Mouse (Mus musculus) left cerebral cortex, postnatal 36 days (tissue): ENCODE results near the gene Gm10134. TPM values are rescaled to one million over a fixed set of nuclear protein-coding genes. Genes with fewer than 3 reads are reported as not detected.
A peak's percentile ranks its signal among the peaks of the same experiment; 100 is the strongest.
"Not testable (repeated sequence)": the region's sequence is repeated elsewhere in the genome, so short reads cannot be mapped to it uniquely, and the experiment has no call there.

Source experiments
- DNase-seq, 2 experiments: peaks; one replicate each; pipeline ENCODE4 v3.0.0; 2021 to 2022; ENCODE audit warnings: low spot score in 2 of 2, mixed read lengths in 1 of 2
- intact Hi-C: fragments of 180-260 bp; cut with DNase I; formaldehyde crosslinking; loops from one replicate; pipeline ENCODE4 v1.15.1; 2025
- total RNA-seq, 2 experiments: library from RNA; stranded (reverse); gene quantifications; 2 replicates each; pipeline ENCODE4 v1.2.3; 2021

The Gm10134 gene
- 1 to 10 TPM; 1.7 TPM for total RNA-seq

- DNase-seq: no peak
- intact Hi-C loops: no loop called here
These were observed at the start of gene Gm10134 for GRCm38 (mm10) chr2:28505795-28506194. TSS of gene Gm10134 (plus strand) at chr2:28506095.

GRCm38 (mm10) chr2:28456616-28457015, 49.3 kb upstream of the Gm10134 start:
- DNase-seq: no peak
- intact Hi-C loops: no loop called here

- peak; percentile 55 to 71 for DNase-seq
- intact Hi-C loops: no loop called here
These were observed 42.0 kb upstream of the Gm10134 start for GRCm38 (mm10) chr2:28463919-28464318.

GRCm38 (mm10) chr2:28464919-28465318, 41.0 kb upstream of the Gm10134 start:
- intact Hi-C loops: loop anchor here (5.0 kb wide), 1 partner anchor 698 kb away; no protein-coding TSS in a partner anchor
- no peak for DNase-seq

GRCm38 (mm10) chr2:28465836-28466518, 39.9 kb upstream of the Gm10134 start, which contains the start of gene 1700007K13Rik:
TSS of gene 1700007K13Rik (minus strand) at chr2:28466332.
- peak; percentile 72 for DNase-seq
- intact Hi-C loops: loop anchor here (5.0 kb wide), 1 partner anchor 699 kb away; no protein-coding TSS in a partner anchor

GRCm38 (mm10) chr2:28467860-28468485, 37.9 kb upstream of the Gm10134 start, which contains the start of gene Mrps2:
TSS of gene Mrps2 (plus strand) at chr2:28468066.
- peak; percentile 84 to 85 for DNase-seq
- intact Hi-C loops: loop anchor here (5.0 kb wide), 1 partner anchor 701 kb away; no protein-coding TSS in a partner anchor

- no peak for DNase-seq
- intact Hi-C loops: loop anchor here (5.0 kb wide), 1 partner anchor 701 kb away; no protein-coding TSS in a partner anchor
These were observed 37.2 kb upstream of the Gm10134 start for GRCm38 (mm10) chr2:28468486-28469225.

- intact Hi-C loops: loop anchor here (5.0 kb wide), 1 partner anchor 702 kb away; no protein-coding TSS in a partner anchor
- DNase-seq: no peak
These were observed 36.4 kb upstream of the Gm10134 start for GRCm38 (mm10) chr2:28469461-28469860.

GRCm38 (mm10) chr2:28470591-28470990, 35.3 kb upstream of the Gm10134 start:
- no peak for DNase-seq
- intact Hi-C loops: no loop called here

- DNase-seq, intact Hi-C loops: not testable (repeated sequence)
These were observed 33.9 kb upstream of the Gm10134 start for GRCm38 (mm10) chr2:28472011-28472410.

GRCm38 (mm10) chr2:28477993-28478392, 27.9 kb upstream of the Gm10134 start:
- intact Hi-C loops, DNase-seq: not testable (repeated sequence)

GRCm38 (mm10) chr2:28479208-28480204, 26.4 kb upstream of the Gm10134 start:
- intact Hi-C loops: no loop called here

GRCm38 (mm10) chr2:28483861-28484260, 22.0 kb upstream of the Gm10134 start:
- intact Hi-C loops: no loop called here

More at GRCm38 (mm10) chr2:28479208-28480204, 26.4 kb upstream of the Gm10134 start:
- no peak for DNase-seq

GRCm38 (mm10) chr2:28494521-28494920, 11.4 kb upstream of the Gm10134 start:
- no peak for DNase-seq
- intact Hi-C loops: no loop called here

More at GRCm38 (mm10) chr2:28483861-28484260, 22.0 kb upstream of the Gm10134 start:
- no peak for DNase-seq

GRCm38 (mm10) chr2:28495207-28495756, 10.6 kb upstream of the Gm10134 start:
- intact Hi-C loops: no loop called here
- no peak for DNase-seq

- intact Hi-C loops: no loop called here
- no peak for DNase-seq
These were observed 9.9 kb upstream of the Gm10134 start for GRCm38 (mm10) chr2:28495801-28496595.

GRCm38 (mm10) chr2:28496671-28497070, 9.2 kb upstream of the Gm10134 start, which contains the start of gene Gbgt1:
TSS of gene Gbgt1 (plus strand) at chr2:28496891.
- DNase-seq: no peak

GRCm38 (mm10) chr2:28497561-28497960, 8.3 kb upstream of the Gm10134 start:
- intact Hi-C loops: no loop called here
- DNase-seq: no peak

More at GRCm38 (mm10) chr2:28496671-28497070, 9.2 kb upstream of the Gm10134 start, which contains the start of gene Gbgt1:
- intact Hi-C loops: no loop called here
